Mouse (Mus musculus) left cerebral cortex, postnatal 36 days (tissue): ENCODE measurements around the gene Ccdc172. TPM values are rescaled to one million over a fixed set of nuclear protein-coding genes. Genes with fewer than 3 reads are reported as not detected.

Experiments used
- DNase-seq, 2 experiments: peaks; one replicate each; pipeline ENCODE4 v3.0.0; 2021 to 2022; ENCODE audit warnings: low spot score in 2 of 2, mixed read lengths in 1 of 2
- intact Hi-C: fragments of 180-260 bp; cut with DNase I; formaldehyde crosslinking; loops from one replicate; pipeline ENCODE4 v1.15.1; 2025
- total RNA-seq, 2 experiments: library from RNA; stranded (reverse); gene quantifications; 2 replicates each; pipeline ENCODE4 v1.2.3; 2021

The Ccdc172 gene
- total RNA-seq, 2 experiments from 2014 or later, result 0.32 TPM; not detected in 1

DNA sequence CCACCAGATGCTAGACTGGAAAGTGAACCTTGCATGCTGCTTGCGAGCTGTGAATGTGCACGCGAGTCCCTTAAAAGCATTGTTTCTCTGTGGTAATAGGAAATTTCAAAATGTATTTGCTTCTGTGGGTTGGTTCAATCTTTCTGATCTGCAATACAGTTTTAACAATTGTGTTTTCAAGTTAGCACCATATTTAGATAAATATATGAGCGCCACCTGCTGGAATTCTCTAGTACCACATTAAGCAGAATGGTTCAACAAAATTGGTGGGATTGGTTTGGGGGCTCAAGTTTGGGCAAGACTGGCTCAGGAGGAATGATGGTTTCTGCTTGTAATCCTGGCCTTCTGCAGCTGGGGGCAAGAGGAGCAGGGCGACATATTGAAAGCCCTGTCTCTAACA, 46.6 kb downstream of the Ccdc172 start:
- intact Hi-C loops, result loop anchor here (5.0 to 10.0 kb wide), 3 partner anchors 644 to 901 kb away; no protein-coding TSS in a partner anchor
- peak in 1 of 2 experiments; percentile 15 for DNase-seq

DNA sequence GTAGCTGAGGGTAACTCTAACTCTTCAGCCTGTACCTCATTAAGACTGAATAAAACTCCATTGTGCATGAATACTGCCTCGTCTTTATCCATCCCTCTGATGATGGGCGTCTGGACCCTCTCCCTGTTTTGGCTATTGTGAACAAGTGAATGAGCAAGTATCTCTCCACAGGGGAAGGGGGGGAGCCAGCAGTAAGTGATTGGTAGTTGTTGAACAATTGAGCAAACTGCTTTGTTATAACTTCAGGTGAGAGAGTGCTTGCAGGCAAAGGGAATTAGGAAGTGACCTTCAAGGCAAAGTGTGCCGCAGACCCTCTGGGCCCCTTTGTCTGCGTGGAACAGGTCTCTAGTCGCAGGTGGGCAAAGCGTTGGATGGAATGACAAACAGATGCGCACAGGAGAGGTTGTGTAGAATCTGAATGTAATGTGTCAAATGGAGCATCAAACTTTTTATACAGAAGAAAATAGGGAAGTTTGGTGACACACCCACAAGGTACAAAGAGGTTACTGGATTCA, 50.6 kb downstream of the Ccdc172 start:
- intact Hi-C loops, result no loop called here
- DNase-seq, result no peak

DNA sequence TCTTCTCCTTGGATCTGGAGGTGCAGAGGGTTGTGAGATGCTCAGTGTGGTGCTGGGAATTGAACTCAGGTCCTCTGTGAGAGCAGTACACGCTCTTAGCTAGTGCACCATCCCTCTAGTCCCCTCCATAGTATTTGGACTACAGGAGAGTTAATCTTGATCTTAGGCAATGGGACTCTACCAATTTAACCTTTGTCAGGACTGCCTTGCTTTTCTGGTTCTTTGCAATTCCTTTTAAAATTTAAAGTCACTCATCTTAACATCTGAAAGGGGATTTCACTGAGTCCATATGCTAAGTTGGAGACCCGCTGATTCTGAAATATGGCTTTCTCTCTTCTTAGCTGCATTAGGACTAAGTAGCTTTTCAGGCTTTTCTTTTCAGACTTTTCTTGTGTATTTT, 59.8 kb downstream of the Ccdc172 start:
- intact Hi-C loops, result no loop called here
- DNase-seq, result no peak

DNA sequence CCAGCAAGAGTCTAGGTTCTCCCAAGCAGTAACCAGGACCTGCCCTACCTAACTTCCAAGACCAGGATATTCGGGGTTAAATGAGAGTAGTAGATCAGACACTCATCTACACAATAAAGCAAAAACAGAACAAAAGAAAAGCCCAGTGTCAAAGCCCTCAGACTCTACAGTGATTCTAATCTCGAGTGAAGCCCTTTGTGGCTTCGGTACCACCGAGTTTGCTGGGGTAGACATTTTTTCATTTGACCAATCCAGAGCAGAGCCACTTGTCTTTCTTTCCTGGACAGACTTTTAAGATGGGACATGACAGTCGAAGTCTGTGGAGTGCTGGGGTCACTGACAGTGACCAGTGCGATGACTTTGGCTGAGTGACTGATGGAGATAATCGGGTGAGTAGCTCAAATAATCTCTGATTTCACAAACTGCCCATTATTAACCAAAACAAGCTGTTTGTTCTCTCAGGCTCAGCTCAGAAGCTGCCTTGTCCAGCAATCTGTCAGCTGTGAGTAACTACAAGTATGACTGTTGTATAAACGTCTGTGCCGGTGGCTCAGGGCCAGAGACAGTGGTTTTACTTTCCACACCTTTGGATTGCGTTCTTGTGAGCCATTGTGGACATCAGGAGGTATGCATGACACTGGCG, 60.8 kb downstream of the Ccdc172 start:
- DNase-seq, result no peak
- intact Hi-C loops, result no loop called here

GRCm38 (mm10) chr19:58573072-58573438, 61.3 kb downstream of the Ccdc172 start:
- intact Hi-C loops, result no loop called here

GRCm38 (mm10) chr19:58582018-58582417, 70.2 kb downstream of the Ccdc172 start:
- intact Hi-C loops, result no loop called here
- no peak for DNase-seq

More at GRCm38 (mm10) chr19:58573072-58573438, 61.3 kb downstream of the Ccdc172 start:
- no peak for DNase-seq

GRCm38 (mm10) chr19:58582956-58583355, 71.2 kb downstream of the Ccdc172 start:
- intact Hi-C loops, result no loop called here
- DNase-seq, result no peak

DNA sequence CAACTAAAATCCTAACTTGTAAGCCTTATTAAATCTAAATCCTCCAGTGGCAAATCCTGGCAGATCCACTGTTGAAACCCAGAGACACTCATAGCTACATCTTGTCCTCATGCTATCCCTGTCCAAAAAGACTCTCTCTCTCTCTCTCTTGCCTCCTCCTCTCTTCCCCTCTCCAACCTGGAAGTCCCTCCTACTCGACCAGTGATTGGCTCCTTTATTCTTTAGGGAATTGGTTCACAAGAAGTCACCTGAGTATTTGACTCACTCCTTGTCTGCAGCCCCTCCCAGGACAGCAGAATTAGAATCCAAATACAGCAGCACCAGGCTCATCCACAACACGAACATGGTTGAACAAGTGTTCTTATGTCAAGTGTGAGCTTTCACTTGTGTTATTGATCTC, 74.3 kb downstream of the Ccdc172 start:
- no peak for DNase-seq
- intact Hi-C loops, result no loop called here

GRCm38 (mm10) chr19:58590251-58590936, 78.6 kb downstream of the Ccdc172 start:
- peak; percentile 36 to 51 for DNase-seq
- intact Hi-C loops, result no loop called here

DNA sequence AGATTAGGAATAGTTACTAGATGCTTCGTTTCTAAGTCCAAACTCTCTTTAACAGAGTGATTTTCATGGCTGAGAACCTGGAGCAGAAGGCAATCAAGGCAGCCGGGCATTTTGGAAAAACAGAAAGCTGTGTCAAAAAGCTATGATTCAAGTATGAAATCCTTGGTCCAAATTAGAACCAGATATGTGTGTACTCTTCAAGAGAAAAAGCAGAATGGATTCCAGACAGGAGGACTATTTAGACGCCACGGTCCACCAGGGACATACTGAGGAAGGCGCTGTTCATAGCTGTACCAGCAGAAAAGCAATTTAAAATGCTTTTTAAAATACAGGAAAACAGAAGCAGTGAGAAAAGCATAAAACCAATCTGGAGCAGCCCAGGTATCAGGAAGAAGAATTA, 88.6 kb downstream of the Ccdc172 start:
- DNase-seq, result no peak
- intact Hi-C loops, result no loop called here

Other genes with a start within 250 kb of the Ccdc172 start
- gene Gfra1, start 56.1 kb upstream of the Ccdc172 start, total RNA-seq, result 10 to 100 TPM; 33.5 to 36.6 TPM
- gene Pnlip, start 140.5 kb downstream of the Ccdc172 start, total RNA-seq, result 1 to 10 TPM; 3.5 TPM
- under 1 TPM in 1 of 2 experiments, not detected in 1; 0.67 TPM for gene Pnliprp1, start 216.9 kb downstream of the Ccdc172 start, total RNA-seq
- gene Pnliprp2, start 247.7 kb downstream of the Ccdc172 start, total RNA-seq, result under 1 TPM in 1 of 2 experiments, not detected in 1; 0.20 TPM